Mouse (Mus musculus) liver, adult 2 months (tissue): ENCODE measurements around the gene Mgrn1. TPM values are rescaled to one million over a fixed set of nuclear protein-coding genes. Genes with fewer than 3 reads are reported as not detected.

Experiments used
- DNase-seq: peaks from one replicate; pipeline ENCODE4 v3.0.0-alpha.2; 2011; ENCODE audit warnings: low read depth, low spot score; ENCODE audit errors: extremely low read depth
- H3K27ac ChIP-seq: fragments of 200-500 bp; replicated peaks from 2 replicates; pipeline ENCODE4 v1.5.1; 2012; ENCODE audit warnings: low read depth, mild to moderate bottlenecking, control low read depth, inconsistent platforms, low read length; ENCODE audit not compliant: insufficient read depth
- H3K27me3 ChIP-seq: fragments of 200-500 bp; 2 replicates; pipeline ENCODE4 v1.6.1; 2012; ENCODE audit warnings: mild to moderate bottlenecking, moderate library complexity, low read length, inconsistent platforms; ENCODE audit not compliant: control insufficient read depth, insufficient read depth
- H3K36me3 ChIP-seq: fragments of 200-500 bp; 2 replicates; pipeline ENCODE4 v1.6.1; 2012; ENCODE audit warnings: low read length, inconsistent platforms; ENCODE audit not compliant: control insufficient read depth, insufficient read depth
- H3K4me1 ChIP-seq: fragments of 200-500 bp; 2 replicates; pipeline ENCODE4 v1.6.1; 2011; ENCODE audit warnings: low read length; ENCODE audit not compliant: control insufficient read depth, insufficient read depth
- H3K4me3 ChIP-seq: fragments of 200-500 bp; 2 replicates; pipeline ENCODE4 v1.5.1; 2011; ENCODE audit warnings: low read depth, mild to moderate bottlenecking, control low read depth, low read length, moderate library complexity; ENCODE audit not compliant: insufficient read depth
- H3K79me2 ChIP-seq: fragments of 200-500 bp; 2 replicates; pipeline ENCODE4 v1.6.1; 2012; ENCODE audit warnings: inconsistent platforms, mild to moderate bottlenecking, low read length, moderate library complexity; ENCODE audit not compliant: control insufficient read depth, insufficient read depth
- H3K9ac ChIP-seq: fragments of 200-500 bp; 2 replicates; pipeline ENCODE4 v1.6.1; 2012; ENCODE audit warnings: low read depth, mild to moderate bottlenecking, control low read depth, inconsistent platforms, low read length
- CTCF ChIP-seq: fragments of 200-500 bp; IDR thresholded peaks from 2 replicates; pipeline ENCODE4 v1.5.1; 2011; ENCODE audit warnings: low read depth, low read length, control low read depth
- POLR2A ChIP-seq: fragments of 200-500 bp; IDR thresholded peaks from 2 replicates; pipeline ENCODE4 v1.6.1; 2011; ENCODE audit warnings: low read length, control low read depth; ENCODE audit not compliant: insufficient read depth; ENCODE audit errors: extremely low read depth
- WGBS: fragments of 180-500 bp; shearing (Covaris S2); methylation state at CpG from one replicate; pipeline ENCODE4 v1.1.7; 2018; 5-methylcytosine and 5-hydroxymethylcytosine counted together
- polyA plus RNA-seq: library from polyadenylated mRNA; depleted of rRNA; stranded (reverse); fragments of >200 nt; gene quantifications from 2 replicates; pipeline ENCODE4 v1.2.3, GENCODE M21; 2012
- total RNA-seq: library from RNA; depleted of rRNA; stranded (reverse); fragments of >200 nt; gene quantifications from 2 replicates; pipeline ENCODE4 v1.2.3, GENCODE M21; 2014

Gene Mgrn1
- total and polyA plus RNA-seq, 2 experiments: 28.2 to 71.0 TPM

GRCm38 (mm10) chr16:4866101-4866695, 19.9 kb upstream of the Mgrn1 start:
- Histone ChIP-seq H3K27me3 (no peaks in the 10 kb centered on the region), H3K9ac (no peak overlapping the region), H3K4me3 (no peak overlapping the region), H3K4me1 (peaks cover 3% of the 10 kb centered on the region), H3K79me2 (no peaks in the 10 kb centered on the region), H3K36me3 (peaks cover 12% of the 10 kb centered on the region; the same call in 1 of the 2 replicates), H3K27ac (no peak overlapping the region)
- 57% methylated on average over 7 of the region's 7 CpGs for WGBS
- DNase-seq: no peak
- TF ChIP-seq CTCF: no peak

DNA sequence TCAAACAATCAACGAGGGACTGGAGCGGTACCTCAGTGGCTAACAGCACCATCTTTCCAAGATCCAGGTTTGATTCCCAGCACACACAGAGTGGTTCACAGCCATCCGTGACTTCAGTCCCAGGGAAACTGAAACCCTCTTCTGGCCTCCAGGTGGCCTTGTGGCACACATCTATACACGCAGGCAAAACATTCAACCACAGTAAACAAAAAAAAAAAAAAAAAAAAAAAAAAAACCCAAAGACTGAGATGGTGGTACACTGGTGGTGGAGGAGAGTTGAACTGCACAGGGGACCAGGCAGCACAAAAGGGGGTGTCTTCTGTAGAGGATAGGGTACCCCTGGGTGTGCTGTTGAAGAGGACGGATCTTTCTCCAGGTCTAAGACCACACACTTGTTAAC, 15.6 kb upstream of the Mgrn1 start:
- WGBS: 87% methylated on average over 5 of the region's 5 CpGs
- no peak for TF ChIP-seq POLR2A
- TF ChIP-seq CTCF: no peak
- H3K79me2 ChIP-seq: no peaks in the 10 kb centered on the region
- H3K27me3 ChIP-seq: no peaks in the 10 kb centered on the region
- H3K9ac ChIP-seq: no peak overlapping the region
- peaks cover 19% of the 10 kb centered on the region; the same call in 1 of the 2 replicates for H3K36me3 ChIP-seq
- H3K4me3 ChIP-seq: no peak overlapping the region
- no peaks in the 10 kb centered on the region for H3K4me1 ChIP-seq
- no peak for DNase-seq
- no peak overlapping the region for H3K27ac ChIP-seq

DNA sequence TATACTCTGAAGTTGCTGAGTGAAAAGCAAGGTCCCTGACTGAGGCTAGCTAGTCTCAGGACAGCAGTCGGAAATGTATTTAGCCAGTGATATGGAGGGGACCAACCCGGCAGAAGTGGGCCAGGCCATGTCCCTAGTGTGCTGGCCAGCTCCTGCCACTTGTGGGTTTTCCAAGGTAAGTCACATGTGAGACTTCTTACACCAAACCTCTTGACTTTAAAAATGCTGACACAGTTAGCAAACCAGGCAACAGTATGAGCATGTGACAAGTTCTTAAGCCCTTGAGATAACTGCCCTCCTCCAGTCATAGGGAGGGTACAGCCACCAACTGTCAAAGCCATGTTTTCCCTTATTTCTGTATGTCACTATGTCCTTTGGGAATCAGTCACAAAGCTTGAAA, 14.1 kb upstream of the Mgrn1 start:
- no peak for DNase-seq
- no peak overlapping the region for H3K9ac ChIP-seq
- H3K4me1 ChIP-seq: peaks cover 5% of the 10 kb centered on the region
- 71% methylated on average over 2 of the region's 2 CpGs for WGBS
- no peak overlapping the region for H3K4me3 ChIP-seq
- H3K27me3 ChIP-seq: no peaks in the 10 kb centered on the region
- H3K36me3 ChIP-seq: peaks cover 20% of the 10 kb centered on the region; the same call in 1 of the 2 replicates
- H3K27ac ChIP-seq: no peak overlapping the region
- TF ChIP-seq POLR2A: no peak
- TF ChIP-seq CTCF: no peak
- 0 out of 2 replicates have a peak, but pooled peaks cover 5% of the 10 kb centered on the region for H3K79me2 ChIP-seq

- Histone ChIP-seq H3K27ac (no peak overlapping the region), H3K9ac (no peak overlapping the region), H3K79me2 (peaks cover 20% of the 10 kb centered on the region; the same call in 1 of the 2 replicates), H3K36me3 (peaks cover 11% of the 10 kb centered on the region; the same call in 1 of the 2 replicates), H3K4me1 (peaks cover 15% of the 10 kb centered on the region), H3K4me3 (no peak overlapping the region), H3K27me3 (no peaks in the 10 kb centered on the region)
- DNase-seq: no peak
- no peak for TF ChIP-seq CTCF
- 89% methylated on average over 23 of the region's 23 CpGs for WGBS
These were observed 10.6 kb upstream of the Mgrn1 start for GRCm38 (mm10) chr16:4875198-4876032.

DNA sequence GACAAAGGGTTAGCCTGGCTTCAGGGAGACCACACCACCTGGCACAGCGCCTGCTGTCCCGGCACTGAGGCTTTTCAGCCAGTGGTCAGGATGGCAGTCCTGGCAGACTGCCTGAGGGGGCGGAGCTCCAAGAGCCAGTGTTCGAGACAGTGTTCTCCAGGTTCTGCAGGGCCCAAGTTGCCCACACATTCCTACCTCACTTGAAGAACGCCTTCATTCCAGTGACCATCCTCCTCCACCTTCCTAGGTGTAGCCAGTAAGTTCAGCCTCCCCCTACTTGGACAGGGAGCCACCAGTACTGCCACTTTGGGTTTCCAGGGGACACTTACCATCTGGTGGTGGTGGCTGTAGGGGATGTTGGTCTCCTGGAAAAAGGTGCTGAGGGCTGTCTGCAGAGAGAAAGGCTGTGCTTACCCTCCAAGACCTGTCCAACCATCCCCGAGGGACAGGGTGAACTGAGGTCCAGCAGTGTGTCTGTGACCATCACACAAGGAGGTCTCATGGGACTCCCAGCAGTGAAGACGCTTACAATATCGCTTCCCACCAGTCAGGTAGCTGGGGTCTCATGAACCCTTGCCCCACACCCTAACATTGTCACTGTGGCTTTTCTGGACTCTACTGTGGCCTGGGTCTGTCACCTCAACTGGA, 9.9 kb upstream of the Mgrn1 start:
- H3K4me1 ChIP-seq: peaks cover 17% of the 10 kb centered on the region
- H3K79me2 ChIP-seq: peaks cover 20% of the 10 kb centered on the region; the same call in 1 of the 2 replicates
- no peak overlapping the region for H3K4me3 ChIP-seq
- peaks cover 9% of the 10 kb centered on the region; the same call in 1 of the 2 replicates for H3K36me3 ChIP-seq
- no peaks in the 10 kb centered on the region for H3K27me3 ChIP-seq
- WGBS: 69% methylated on average over 8 of the region's 8 CpGs
- no peak overlapping the region for H3K27ac ChIP-seq
- DNase-seq: no peak
- H3K9ac ChIP-seq: no peak overlapping the region
- TF ChIP-seq CTCF: no peak
- no peak for TF ChIP-seq POLR2A
